Comparison of ENCODE assay signal across 8 mouse cellular contexts in the genomic region with DNA sequence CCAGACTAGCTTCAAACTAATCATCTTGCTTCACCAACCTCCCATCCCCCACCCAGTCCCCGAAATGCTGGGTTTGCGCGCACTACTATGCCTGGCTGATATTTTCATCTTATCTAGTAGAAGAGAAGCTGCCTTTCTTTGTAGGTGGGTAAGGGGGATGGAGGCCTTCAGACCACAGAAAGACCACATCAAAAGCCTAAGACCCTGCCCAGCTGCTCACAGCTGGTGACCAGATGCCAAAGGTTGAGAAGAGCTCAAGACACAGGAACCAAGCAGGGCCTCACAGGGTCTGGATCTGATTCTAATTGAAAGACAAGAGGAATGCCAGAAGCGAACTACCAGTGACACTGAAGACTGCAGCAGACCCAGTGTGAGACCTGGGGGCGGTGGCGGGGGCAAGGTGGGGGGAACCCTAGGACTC. TPM values are rescaled to one million over a fixed set of nuclear protein-coding genes. Genes with fewer than 3 reads are reported as not detected.
A peak's percentile ranks its signal among the peaks of the same experiment; 100 is the strongest.
DNase-seq lines count a peak whose midpoint lies in the region; ATAC-seq and TF ChIP-seq lines count a peak whose summit lies in the region.

No protein-coding gene starts in this region.

- no peak for ATAC-seq in liver, embryonic 14.5 days (ENCODE audit: insufficient read depth)
- ATAC-seq in erythroid progenitor cell, adult 5-6 weeks (replicated peaks; ENCODE audit: low FRiP score, poor library complexity, severe bottlenecking): no peak

- TF ChIP-seq CTCF in liver, embryonic 14.5 days (IDR thresholded peaks at IDR 0.05; ENCODE audit: low read depth): no peak

- no peak for TF ChIP-seq EP300 in liver, embryonic 14.5 days (IDR thresholded peaks at IDR 0.05; ENCODE audit: low read depth)

- peak overlapping the region; percentile 85 to 94 for H3K4me3 ChIP-seq in liver, embryonic 14.5 days (ENCODE audit: insufficient read depth in 1 of 2, low read depth in 2 of 2, low read length in 2 of 2)

- H3K4me2 ChIP-seq in liver, embryonic 14.5 days (ENCODE audit: low read depth): peak overlapping the region; percentile 78

- no peaks in the 10 kb centered on the region for H3K27me3 ChIP-seq in liver, embryonic 14.5 days (ENCODE audit: control insufficient read depth, insufficient read depth, low read length)

- 10% methylated on average over 6 of the region's 6 CpGs for WGBS in liver, embryonic 14.5 days (ENCODE audit: insufficient replicate concordance)

- peak; percentile 19 for DNase-seq in kidney, adult 9 months
- no peak for DNase-seq in kidney, adult 11 months
- peak; percentile 57 for DNase-seq in NIH3T3 (ENCODE audit: low read depth)
- DNase-seq in forelimb bud, embryonic 11.5 days (ENCODE audit: low read depth, low spot score): peak; percentile 78
- DNase-seq in liver, embryonic 14.5 days (ENCODE audit: low read depth in 3 of 3, low spot score in 3 of 3): no peak
- DNase-seq in yolk sac, embryonic 10.5 days (ENCODE audit: low spot score): peak; percentile 36
- no peak for DNase-seq in ovary, postnatal 36 days (ENCODE audit: low spot score)

- H3K4me1 ChIP-seq in liver, embryonic 14.5 days (replicated peaks; ENCODE audit: control insufficient read depth in 2 of 2, insufficient read depth in 2 of 2, low read length in 1 of 2): peaks cover 14% of the 10 kb centered on the region in 2 experiments

- H3K9ac ChIP-seq in liver, embryonic 14.5 days (replicated peaks): peak overlapping the region; percentile 95

- peak overlapping the region; percentile 92 for H3K27ac ChIP-seq in liver, embryonic 14.5 days

- H3K36me3 ChIP-seq in liver, embryonic 14.5 days (replicated peaks; ENCODE audit: control insufficient read depth, insufficient read depth, low read depth): no peaks in the 10 kb centered on the region

- H3K9me3 ChIP-seq in liver, embryonic 14.5 days (ENCODE audit: control insufficient read depth, low read length): no peaks in the 10 kb centered on the region

RNA-seq across cellular contexts. Expression of gene Dennd6b, which starts 1.0 kb away (rescaled TPM):
- 4.5 TPM in 2 replicates for polyA plus RNA-seq in liver, embryonic 14.5 days (2012; rRNA removed)
- polyA plus RNA-seq in liver, embryonic 14.5 days (2014; fragmentation: Nextera tagmentation; extraction: Ambion mirVana): 1.6 and 2.4 TPM in 2 replicates
- 1.7 TPM in 1 of 2 replicates, not detected in the other for total RNA-seq in erythroid progenitor cell, adult 5-6 weeks (2015; ENCODE audit: low replicate concordance)
- 0.76 and 1.5 TPM in 2 replicates for total RNA-seq in erythroid progenitor cell, adult 5-6 weeks (2017; ENCODE audit: low replicate concordance)

RNA-seq across cellular contexts. Expression of gene Plxnb2, which starts 14.7 kb away (rescaled TPM):
- polyA plus RNA-seq in liver, embryonic 14.5 days (2012; rRNA removed): 21.6 and 23.7 TPM in 2 replicates
- 16.4 and 18.3 TPM in 2 replicates for polyA plus RNA-seq in liver, embryonic 14.5 days (2014; fragmentation: Nextera tagmentation; extraction: Ambion mirVana)
- 7.2 and 9.2 TPM in 2 replicates for total RNA-seq in erythroid progenitor cell, adult 5-6 weeks (2015; ENCODE audit: low replicate concordance)
- 1.9 and 8.2 TPM in 2 replicates for total RNA-seq in erythroid progenitor cell, adult 5-6 weeks (2017; ENCODE audit: low replicate concordance)

RNA-seq across cellular contexts. Expression of gene Ppp6r2, which starts 16.1 kb away (rescaled TPM):
- 11.6 and 15.3 TPM in 2 replicates for polyA plus RNA-seq in liver, embryonic 14.5 days (2012; rRNA removed)
- polyA plus RNA-seq in liver, embryonic 14.5 days (2014; fragmentation: Nextera tagmentation; extraction: Ambion mirVana): 17.7 and 19.5 TPM in 2 replicates
- 59.1 and 61.6 TPM in 2 replicates for total RNA-seq in erythroid progenitor cell, adult 5-6 weeks (2015; ENCODE audit: low replicate concordance)
- total RNA-seq in erythroid progenitor cell, adult 5-6 weeks (2017; ENCODE audit: low replicate concordance): 55.4 and 79.1 TPM in 2 replicates

RNA-seq across cellular contexts. Expression of gene Mapk11, which starts 45.8 kb away (rescaled TPM):
- polyA plus RNA-seq in liver, embryonic 14.5 days (2012; rRNA removed): 0.84 TPM in 2 replicates
- polyA plus RNA-seq in liver, embryonic 14.5 days (2014; fragmentation: Nextera tagmentation; extraction: Ambion mirVana): 0.49 and 0.83 TPM in 2 replicates
- total RNA-seq in erythroid progenitor cell, adult 5-6 weeks (2015; ENCODE audit: low replicate concordance): 0.72 and 2.1 TPM in 2 replicates
- total RNA-seq in erythroid progenitor cell, adult 5-6 weeks (2017; ENCODE audit: low replicate concordance): 0.51 TPM in 1 of 2 replicates, not detected in the other

RNA-seq across cellular contexts. Expression of gene Mapk12, which starts 54.8 kb away (rescaled TPM):
- 1.7 and 1.8 TPM in 2 replicates for polyA plus RNA-seq in liver, embryonic 14.5 days (2012; rRNA removed)
- polyA plus RNA-seq in liver, embryonic 14.5 days (2014; fragmentation: Nextera tagmentation; extraction: Ambion mirVana): 1.1 TPM in 2 replicates
- not detected in 2 replicates for total RNA-seq in erythroid progenitor cell, adult 5-6 weeks (2015; ENCODE audit: low replicate concordance)
- total RNA-seq in erythroid progenitor cell, adult 5-6 weeks (2017; ENCODE audit: low replicate concordance): 0.51 TPM in 1 of 2 replicates, not detected in the other

Comparison
In these comparisons a context has a peak if more than half of its experiments do, and no peak if none do; other contexts are left out.
1. DNase-seq: peak in kidney, adult 9 months (single experiment), NIH3T3 (single experiment), forelimb bud, embryonic 11.5 days (single experiment) and yolk sac, embryonic 10.5 days (single experiment); none in kidney, adult 11 months (single experiment), liver, embryonic 14.5 days (0 of 3) and ovary, postnatal 36 days (single experiment).